Mouse (Mus musculus): ENCODE results near the gene Colec11.

The Colec11 gene

GRCm38 (mm10) chr12:28623195-28623594, at the start of gene Colec11:
Gene Colec11, minus strand, starts transcription at chr12:28623377.
- DNase-seq (ENCODE audit: low read depth, low spot score), result no peak

DNA sequence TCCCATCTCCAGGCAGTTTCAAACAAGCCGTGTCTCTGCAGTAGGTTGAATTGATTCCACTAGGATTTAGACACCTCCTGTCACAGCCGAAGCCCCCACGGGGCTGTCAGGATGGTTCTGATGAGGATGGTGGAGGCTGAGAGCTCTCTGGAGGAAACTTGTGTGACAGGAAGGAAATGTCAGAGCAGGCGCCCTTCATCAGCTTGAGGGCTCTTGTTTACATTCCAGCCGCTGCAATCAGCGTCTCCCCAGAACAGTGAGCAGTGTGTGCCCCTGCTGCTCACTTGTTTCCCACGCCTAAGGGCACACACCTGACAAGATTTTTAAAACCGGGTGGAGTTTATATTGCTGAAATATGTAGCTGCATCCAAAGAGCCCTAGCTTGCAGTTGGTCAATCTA, 44.1 kb upstream of the Colec11 start:
- DNase-seq (ENCODE audit: low read depth, low spot score), result no peak

- DNase-seq (ENCODE audit: low read depth, low spot score), result no peak
Measured at GRCm38 (mm10) chr12:28666734-28667133, 43.6 kb upstream of the Colec11 start.

GRCm38 (mm10) chr12:28662628-28663027, 39.5 kb upstream of the Colec11 start:
- peak; percentile 80 for DNase-seq (ENCODE audit: low read depth, low spot score)

GRCm38 (mm10) chr12:28649141-28650110, 26.2 kb upstream of the Colec11 start, which contains the start of gene Rnaseh1:
Gene Rnaseh1, plus strand, starts transcription at chr12:28649602.
- DNase-seq (ENCODE audit: low read depth, low spot score), result peak; percentile 67

- no peak for DNase-seq (ENCODE audit: low read depth, low spot score)
Measured at GRCm38 (mm10) chr12:28638778-28639177, 15.6 kb upstream of the Colec11 start.

DNA sequence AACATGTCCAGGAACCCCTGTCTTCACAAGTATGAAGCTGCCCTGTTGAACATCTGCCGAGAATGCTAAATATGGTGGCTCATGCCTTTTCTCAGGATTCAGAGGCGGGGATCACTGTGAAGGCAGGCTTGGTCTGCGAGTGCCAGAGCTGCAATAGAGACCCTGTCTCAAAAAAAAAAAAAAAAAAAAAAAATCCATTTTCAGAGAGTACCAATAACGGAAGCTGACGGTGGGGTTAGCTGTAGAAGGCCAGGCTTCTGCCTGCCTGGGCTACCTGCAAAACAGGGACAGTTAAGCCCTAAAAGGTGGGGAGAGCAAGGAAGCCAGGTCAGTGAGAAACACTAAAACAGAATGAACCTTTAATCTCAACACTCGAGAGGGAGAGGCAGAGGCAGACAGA, 13.4 kb upstream of the Colec11 start:
- DNase-seq (ENCODE audit: low read depth, low spot score), result no peak

DNA sequence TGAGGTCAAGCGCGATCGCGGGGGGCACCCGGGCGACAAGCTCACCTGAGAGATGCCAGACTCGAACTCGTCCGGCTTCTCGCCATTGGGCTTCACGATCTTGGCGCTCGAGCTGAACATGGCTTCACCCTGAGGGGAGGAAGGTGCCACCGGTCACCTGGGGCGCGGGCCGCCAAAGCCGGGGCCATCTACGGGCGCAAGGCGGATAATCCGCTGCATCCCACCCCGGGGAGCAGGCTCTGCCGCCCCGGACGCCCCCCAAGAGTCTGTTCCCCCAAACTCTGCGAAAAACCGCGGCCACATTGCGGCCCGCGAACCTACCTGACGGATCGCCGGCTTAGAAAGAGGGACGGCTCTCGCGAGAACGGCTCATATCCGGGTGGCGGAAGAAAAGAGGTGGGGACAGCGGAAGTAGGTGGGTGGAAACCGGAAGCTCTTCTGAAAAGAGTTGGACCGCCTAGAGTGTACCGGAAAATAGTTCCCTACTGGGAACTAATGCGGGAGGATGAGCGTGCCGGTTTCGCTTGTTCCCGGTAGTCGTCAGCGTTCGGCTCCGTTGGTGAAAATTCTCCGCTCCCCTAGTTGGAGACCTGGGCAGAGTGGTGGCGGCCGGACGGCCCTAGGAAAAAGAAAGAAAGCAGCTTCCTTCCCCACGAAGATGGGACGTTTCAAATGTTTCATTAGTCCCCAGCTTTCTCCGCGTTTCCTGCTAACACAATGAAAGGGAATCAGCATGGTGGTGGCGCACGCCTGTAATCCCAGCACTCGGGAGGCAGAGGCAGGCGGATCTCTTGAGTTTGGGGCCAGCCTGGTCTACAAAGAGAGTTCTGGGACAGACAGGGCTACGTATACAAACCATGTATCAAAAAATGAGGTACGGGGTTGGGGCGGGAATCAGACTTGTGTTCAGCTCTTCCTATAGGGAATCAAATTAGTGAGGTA, 12.6 kb upstream of the Colec11 start, which contains the start of gene Rps7:
Rps7 (minus strand) TSS at position 419 of the 942 bp plus-strand sequence.
- peak; percentile 94 for DNase-seq (ENCODE audit: low read depth, low spot score)

DNA sequence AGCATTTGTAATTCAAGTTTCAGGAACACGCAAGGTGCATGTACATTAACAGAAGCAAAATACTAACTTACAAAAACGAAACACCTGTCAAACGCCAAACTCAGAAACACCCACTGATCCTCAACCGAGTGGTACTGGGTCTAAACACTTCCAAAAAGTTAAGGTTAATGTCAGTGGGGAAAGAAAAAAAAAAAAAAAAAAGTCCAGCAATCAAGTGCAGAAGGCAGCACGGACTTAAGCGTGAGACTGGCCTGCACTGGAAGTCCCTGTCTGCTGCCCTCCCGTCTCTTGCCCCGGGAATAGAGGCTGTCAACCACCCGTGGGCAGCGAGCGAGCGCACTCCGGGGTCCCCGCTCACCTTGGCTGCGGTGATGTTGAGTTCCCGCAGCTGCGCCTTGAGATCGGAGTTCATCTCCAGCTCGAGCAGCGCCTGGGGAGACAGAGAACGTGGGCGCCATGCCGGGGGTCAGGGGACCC, 11.9 kb upstream of the Colec11 start:
- no peak for DNase-seq (ENCODE audit: low read depth, low spot score)

DNA sequence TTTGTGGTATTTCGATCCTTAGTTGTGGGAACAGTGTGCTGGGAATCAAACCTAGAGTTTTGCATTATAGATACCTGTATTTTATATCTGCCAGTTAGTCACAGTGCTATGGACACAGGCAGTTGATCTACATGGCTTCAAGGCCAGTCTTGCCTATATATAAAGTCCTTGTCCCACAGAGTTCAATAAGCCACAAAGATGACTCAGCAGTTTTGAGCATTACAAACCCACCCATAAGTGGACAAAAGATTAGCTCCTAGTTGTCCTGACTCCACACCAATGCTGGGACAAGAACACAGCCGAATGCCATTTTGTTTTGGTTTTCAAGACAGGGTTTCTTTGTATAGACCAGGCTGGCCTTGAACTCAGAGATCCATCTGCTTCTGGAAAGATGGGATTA, 5.3 kb upstream of the Colec11 start:
- no peak for DNase-seq (ENCODE audit: low read depth, low spot score)

- DNase-seq (ENCODE audit: low read depth, low spot score), result no peak
Measured at GRCm38 (mm10) chr12:28627092-28627491, 3.9 kb upstream of the Colec11 start.

DNA sequence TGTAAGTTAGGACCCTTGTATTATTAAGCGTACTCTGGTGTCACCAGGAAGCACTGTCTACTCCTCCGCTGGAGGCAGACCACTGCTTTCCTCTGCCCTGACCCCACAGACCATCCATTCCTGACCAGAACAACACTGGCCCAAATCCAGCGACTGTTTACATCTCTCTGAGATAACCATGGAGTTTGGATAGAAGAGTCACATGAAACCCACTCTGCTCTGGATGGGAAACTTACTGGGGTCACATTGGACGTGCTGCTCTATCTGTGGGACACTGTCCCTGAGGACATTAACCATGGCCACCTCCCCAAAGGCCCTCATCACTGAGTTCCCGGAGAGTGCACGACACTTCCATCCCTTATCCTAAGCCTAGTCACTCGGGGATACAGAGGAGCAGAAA, 2.2 kb upstream of the Colec11 start:
- no peak for DNase-seq (ENCODE audit: low read depth, low spot score)

GRCm38 (mm10) chr12:28624251-28624650, 1.1 kb upstream of the Colec11 start:
- no peak for DNase-seq (ENCODE audit: low read depth, low spot score)

DNA sequence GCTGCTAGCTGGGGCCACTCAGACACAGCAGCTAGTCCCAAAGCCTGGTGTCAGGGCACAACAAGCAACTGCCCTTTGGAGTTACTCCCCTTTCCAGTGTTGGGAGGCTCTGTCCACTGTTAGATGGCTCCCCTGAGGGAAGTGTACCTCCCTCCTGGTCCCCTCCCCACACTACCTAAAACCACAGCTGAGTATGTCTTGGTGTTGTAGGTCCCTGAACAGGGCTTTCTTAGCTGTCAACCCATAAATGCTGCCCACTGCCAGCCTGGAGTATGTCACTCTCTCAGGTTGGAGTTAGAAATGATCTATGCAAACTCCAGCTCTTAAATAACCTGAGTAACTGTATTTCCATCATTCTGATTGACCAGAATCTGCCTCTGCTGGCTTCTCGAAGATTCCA, 536 bp downstream of the Colec11 start:
- DNase-seq (ENCODE audit: low read depth, low spot score), result no peak

DNA sequence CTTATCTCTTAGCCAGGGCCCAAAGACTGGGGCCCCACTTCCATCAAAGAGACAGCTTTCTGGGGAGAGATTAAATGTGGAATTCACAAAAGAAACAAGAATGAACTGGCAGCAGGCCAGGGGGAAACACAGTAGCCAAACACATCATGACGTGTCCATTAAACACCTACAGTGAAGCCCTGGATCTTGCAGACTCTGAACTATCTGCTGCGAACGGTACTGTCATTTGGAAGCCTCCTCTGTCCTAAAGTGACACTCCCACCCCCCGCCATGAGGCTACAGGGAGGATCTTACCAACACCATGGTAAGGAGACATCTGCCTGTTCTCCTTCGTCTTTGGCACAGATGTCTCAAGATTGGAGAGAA, 1.0 kb downstream of the Colec11 start:
- no peak for DNase-seq (ENCODE audit: low read depth, low spot score)

GRCm38 (mm10) chr12:28621451-28622166, 1.6 kb downstream of the Colec11 start:
- DNase-seq (ENCODE audit: low read depth, low spot score), result no peak

GRCm38 (mm10) chr12:28617297-28617696, 5.9 kb downstream of the Colec11 start:
- DNase-seq (ENCODE audit: low read depth, low spot score), result no peak

GRCm38 (mm10) chr12:28614401-28614800, 8.8 kb downstream of the Colec11 start:
- no peak for DNase-seq (ENCODE audit: low read depth, low spot score)

GRCm38 (mm10) chr12:28612391-28612790, 10.8 kb downstream of the Colec11 start:
- no peak for DNase-seq (ENCODE audit: low read depth, low spot score)

DNA sequence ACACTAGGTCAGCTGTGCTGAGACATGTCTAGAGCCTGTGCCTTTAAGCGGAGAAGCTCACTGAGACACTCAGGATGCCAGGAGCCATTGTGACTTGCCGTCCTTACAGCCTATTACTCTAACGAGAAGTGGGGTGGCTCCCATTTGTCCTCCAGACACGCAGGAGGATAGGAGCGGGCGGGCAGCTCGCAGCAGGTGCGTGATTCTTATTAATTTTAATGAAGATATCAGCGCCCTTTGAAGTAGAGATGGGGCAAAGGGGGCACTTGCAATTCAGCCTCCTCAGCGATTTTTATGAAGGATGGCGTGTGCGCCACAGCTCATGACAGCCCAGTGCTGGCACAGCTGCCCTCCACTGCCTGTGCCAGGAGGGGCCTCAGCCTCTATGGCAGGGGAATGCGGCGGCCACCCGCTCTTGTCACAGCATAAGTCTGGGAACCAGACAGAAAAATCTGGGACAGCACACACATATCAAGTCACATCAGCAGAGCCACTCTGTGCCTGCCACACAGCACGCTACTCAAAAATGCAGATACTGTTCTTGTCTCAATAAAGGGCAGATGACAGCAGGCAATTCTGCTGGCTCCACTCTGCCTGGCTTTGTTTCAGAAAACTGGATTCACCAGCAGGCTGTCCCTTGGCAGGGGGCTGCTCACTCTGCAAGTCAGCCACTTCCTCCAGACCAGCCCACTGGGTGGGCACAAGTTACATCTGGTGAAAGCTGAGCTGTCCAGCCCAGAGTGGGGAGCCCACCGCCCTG, 15.5 kb downstream of the Colec11 start:
- no peak for DNase-seq (ENCODE audit: low read depth, low spot score)

DNA sequence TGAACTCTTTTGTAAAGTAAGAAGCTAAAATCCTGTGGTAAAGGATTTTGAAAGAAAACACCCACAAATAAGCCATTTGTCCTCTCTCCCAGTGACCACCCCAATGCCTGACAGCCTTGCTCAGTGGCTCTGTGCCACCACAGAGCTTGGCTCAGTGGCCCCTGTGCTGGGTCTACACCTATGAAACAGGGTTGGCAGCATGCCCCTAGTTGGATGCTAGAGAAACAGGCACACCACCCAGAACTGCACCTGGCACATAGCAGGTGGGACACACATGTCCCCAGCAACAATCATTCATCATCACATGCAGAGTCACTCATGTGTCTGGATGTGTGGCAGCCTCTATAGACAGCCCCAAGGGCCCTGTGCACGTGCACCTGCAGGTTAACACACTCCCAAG, 19.7 kb downstream of the Colec11 start:
- DNase-seq (ENCODE audit: low read depth, low spot score), result no peak
